Mouse (Mus musculus) Patski (cell line): ENCODE measurements around the gene Hcrtr1. TPM values are rescaled to one million over a fixed set of nuclear protein-coding genes. Genes with fewer than 3 reads are reported as not detected.

Experiments used
- ATAC-seq: fragments of 100-300 bp; one replicate; pipeline ENCODE4 v1.8.0; 2021
- CTCF ChIA-PET: fragments of 350-600 bp; sonication (Branson Sonifier 250); formaldehyde crosslinking; loops from one replicate; lab custom pipeline; 2022; ENCODE audit warnings: inconsistent platforms; lab: Charles Lee
- POLR2A ChIA-PET: fragments of 350-600 bp; sonication (Branson Sonifier 250); formaldehyde crosslinking; loops from one replicate; lab custom pipeline; 2022; ENCODE audit warnings: antibody characterized with exemption, inconsistent platforms; lab: Charles Lee
- DNase-seq: peaks from one replicate; pipeline ENCODE4 v3.0.0-alpha.2; 2011; ENCODE audit warnings: low read depth, low spot score
- H3K27me3 ChIP-seq: fragments of 371-371 bp; one replicate; pipeline ENCODE4 v1.5.1; 2021
- CTCF ChIP-seq: fragments of 100-300 bp; IDR thresholded peaks from one replicate; pipeline ENCODE4 v1.5.1; 2021
- in situ Hi-C: fragments of 300-500 bp; cut with MboI; formaldehyde crosslinking; loops from 3 replicates; pipeline ENCODE4 v1.11.1; 2018; ENCODE audit warnings: low pct_unique_long_range_greater_than_20kb, mixed read lengths
- polyA plus RNA-seq: library from polyadenylated mRNA; unstranded; gene quantifications from one replicate; pipeline ENCODE4 v1.2.3, GENCODE M21; 2021

Gene Hcrtr1
- polyA plus RNA-seq, 1 experiment from 2014 or later = 0.23 TPM

GRCm38 (mm10) chr4:130177087-130177486 lies 37.9 kb upstream of the Hcrtr1 start:
- POLR2A ChIA-PET = interaction anchor here (0.6 kb wide), 1 partner anchor 603 kb away, joined by 4 read pairs; no protein-coding TSS in a partner anchor
- ATAC-seq (peak; percentile 1), DNase-seq (no peak)

GRCm38 (mm10) chr4:130176156-130176720 lies 37.1 kb upstream of the Hcrtr1 start:
- no peak for ATAC-seq
- no peak for DNase-seq
- TF ChIP-seq CTCF = no peak
- H3K27me3 ChIP-seq = no peaks in the 10 kb centered on the region
- in situ Hi-C loops = no loop called here
- ChIA-PET POLR2A (no interaction called here), CTCF (interaction anchor here (1.7 kb wide), 1 partner anchor 42 kb away, joined by 4 read pairs; no protein-coding TSS in a partner anchor)

More at GRCm38 (mm10) chr4:130177087-130177486, 37.9 kb upstream of the Hcrtr1 start:
- CTCF ChIA-PET = interaction anchor here (4.1 kb wide), 1 partner anchor 11 kb away, joined by 18 read pairs; no protein-coding TSS in a partner anchor
- no peak for TF ChIP-seq CTCF
- in situ Hi-C loops = no loop called here
- no peaks in the 10 kb centered on the region for H3K27me3 ChIP-seq

GRCm38 (mm10) chr4:130175072-130175711 lies 36.0 kb upstream of the Hcrtr1 start, which contains the start of gene Tinagl1:
Gene Tinagl1, minus strand, starts transcription at chr4:130175122.
- in situ Hi-C loops = no loop called here
- no peak for TF ChIP-seq CTCF
- no peak for DNase-seq
- ATAC-seq = peak; percentile 20
- POLR2A ChIA-PET = no interaction called here
- CTCF ChIA-PET = interaction anchor here (1.7 kb wide), 1 partner anchor 41 kb away, joined by 4 read pairs; no protein-coding TSS in a partner anchor
- H3K27me3 ChIP-seq = no peaks in the 10 kb centered on the region

GRCm38 (mm10) chr4:130174335-130175031 lies 35.3 kb upstream of the Hcrtr1 start:
- in situ Hi-C loops = no loop called here
- DNase-seq (no peak), ATAC-seq (peak; percentile 46)
- TF ChIP-seq CTCF = no peak
- CTCF ChIA-PET = no interaction called here
- H3K27me3 ChIP-seq = no peaks in the 10 kb centered on the region
- POLR2A ChIA-PET = interaction anchor here (1.0 kb wide), 1 partner anchor 13 kb away, joined by 3 read pairs; no protein-coding TSS in a partner anchor

- TF ChIP-seq CTCF = no peak
- DNase-seq (no peak), ATAC-seq (no peak)
- in situ Hi-C loops = no loop called here
- no peaks in the 10 kb centered on the region for H3K27me3 ChIP-seq
- POLR2A ChIA-PET = interaction anchor here (1.0 kb wide), 1 partner anchor 12 kb away, joined by 3 read pairs; no protein-coding TSS in a partner anchor
- CTCF ChIA-PET = no interaction called here
Observed at GRCm38 (mm10) chr4:130173911-130174311, 34.8 kb upstream of the Hcrtr1 start.

GRCm38 (mm10) chr4:130173060-130173822 lies 34.1 kb upstream of the Hcrtr1 start:
- ATAC-seq (no peak), DNase-seq (no peak)
- no peak for TF ChIP-seq CTCF
- ChIA-PET POLR2A (interaction anchor here (0.6 to 1.0 kb wide), 2 partner anchors 12 to 388 kb away, joined by 3 to 5 read pairs; no protein-coding TSS in a partner anchor), CTCF (interaction anchor here (1.7 kb wide), 1 partner anchor 16 kb away, joined by 6 read pairs; no protein-coding TSS in a partner anchor)
- no peaks in the 10 kb centered on the region for H3K27me3 ChIP-seq
- in situ Hi-C loops = no loop called here

GRCm38 (mm10) chr4:130171951-130172765 lies 33.0 kb upstream of the Hcrtr1 start:
- ChIA-PET CTCF (interaction anchor here (1.5 to 1.7 kb wide), 2 partner anchors 17 kb away, joined by 3 to 6 read pairs; no protein-coding TSS in a partner anchor), POLR2A (no interaction called here)
- in situ Hi-C loops = no loop called here
- no peak for TF ChIP-seq CTCF
- DNase-seq (peak; percentile 76), ATAC-seq (no peak)
- no peaks in the 10 kb centered on the region for H3K27me3 ChIP-seq

GRCm38 (mm10) chr4:130170362-130170761 lies 31.2 kb upstream of the Hcrtr1 start:
- H3K27me3 ChIP-seq = no peaks in the 10 kb centered on the region
- in situ Hi-C loops = no loop called here
- CTCF ChIA-PET = interaction anchor here (1.4 to 1.5 kb wide), 2 partner anchors 8 to 19 kb away, joined by 3 to 4 read pairs; no protein-coding TSS in a partner anchor
- POLR2A ChIA-PET = interaction anchor here (1.3 kb wide), 1 partner anchor 8 kb away, joined by 4 read pairs; no protein-coding TSS in a partner anchor
- no peak for TF ChIP-seq CTCF
- DNase-seq (no peak), ATAC-seq (no peak)

- TF ChIP-seq CTCF = no peak
- ATAC-seq (no peak), DNase-seq (no peak)
- CTCF ChIA-PET = no interaction called here
- no peaks in the 10 kb centered on the region for H3K27me3 ChIP-seq
- in situ Hi-C loops = no loop called here
- POLR2A ChIA-PET = interaction anchor here (1.3 kb wide), 1 partner anchor 9 kb away, joined by 4 read pairs; no protein-coding TSS in a partner anchor
Observed at GRCm38 (mm10) chr4:130169411-130169971, 30.3 kb upstream of the Hcrtr1 start.
